Mouse (Mus musculus) liver, embryonic 12.5 days (tissue): ENCODE results near the gene Mpv17. TPM values are rescaled to one million over a fixed set of nuclear protein-coding genes. Genes with fewer than 3 reads are reported as not detected.
A peak's percentile ranks its signal among the peaks of the same experiment; 100 is the strongest.

Experiments
- ATAC-seq: fragments of 200-750 bp; cut with Nextera tagmentation; 2 replicates; pipeline ENCODE4 v1.8.0; 2017; ENCODE audit warnings: moderate number of reproducible peaks, mild to moderate bottlenecking, moderate library complexity
- H3K27ac ChIP-seq: fragments of 300-500 bp; sonication (generic); 2 replicates; pipeline ENCODE4 v1.5.1; 2016; ENCODE audit warnings: mild to moderate bottlenecking
- H3K27me3 ChIP-seq: fragments of 300-500 bp; sonication (generic); replicated peaks from 2 replicates; pipeline ENCODE4 v1.6.1; 2016; ENCODE audit warnings: mild to moderate bottlenecking, moderate library complexity
- H3K36me3 ChIP-seq: fragments of 300-500 bp; sonication (generic); 2 replicates; pipeline ENCODE4 v1.6.1; 2016; ENCODE audit warnings: mild to moderate bottlenecking, moderate library complexity
- H3K4me1 ChIP-seq: fragments of 300-500 bp; sonication (generic); 2 replicates; pipeline ENCODE4 v1.6.1; 2016
- H3K4me2 ChIP-seq: fragments of 300-500 bp; sonication (generic); 2 replicates; pipeline ENCODE4 v1.6.1; 2016; ENCODE audit warnings: mild to moderate bottlenecking, moderate library complexity
- H3K4me3 ChIP-seq: fragments of 300-500 bp; sonication (generic); 2 replicates; pipeline ENCODE4 v1.5.1; 2016; ENCODE audit warnings: mild to moderate bottlenecking, moderate library complexity
- H3K9ac ChIP-seq: fragments of 300-500 bp; sonication (generic); 2 replicates; pipeline ENCODE4 v1.6.1; 2016; ENCODE audit warnings: mild to moderate bottlenecking, moderate library complexity
- H3K9me3 ChIP-seq: fragments of 300-500 bp; sonication (generic); replicated peaks from 2 replicates; pipeline ENCODE4 v1.6.1; 2016; ENCODE audit warnings: mild to moderate bottlenecking, moderate library complexity
- WGBS: fragments of 180-500 bp; shearing (Covaris S2); methylation state at CpG from one replicate; pipeline ENCODE4 v1.1.7; 2016; ENCODE audit not compliant: insufficient replicate concordance; 5-methylcytosine and 5-hydroxymethylcytosine counted together
- polyA plus RNA-seq: library from polyadenylated mRNA; unstranded; fragments of >200 nt; fragmentation: Nextera tagmentation; extraction: Ambion mirVana; gene quantifications from 2 replicates; pipeline ENCODE4 v1.2.1, GENCODE M21; 2016

Mpv17 gene
- polyA plus RNA-seq, 1 experiment from 2014 or later: 27.0 TPM

- Histone ChIP-seq H3K4me3 (peak overlapping the region; percentile 40), H3K4me2 (peak overlapping the region; percentile 64), H3K9ac (no peak overlapping the region), H3K27ac (no peak overlapping the region), H3K9me3 (no peaks in the 10 kb centered on the region), H3K36me3 (no peaks in the 10 kb centered on the region), H3K4me1 (peaks cover 29% of the 10 kb centered on the region), H3K27me3 (peaks cover 100% of the 10 kb centered on the region)
- 3% methylated on average over 28 of the region's 29 CpGs for WGBS
- ATAC-seq: no peak
Observed at GRCm38 (mm10) chr5:31094100-31094798, 59.8 kb downstream of the Mpv17 start.

GRCm38 (mm10) chr5:31093151-31094041 lies 60.7 kb downstream of the Mpv17 start:
- ATAC-seq: peak; percentile 42; the same call in 1 of the 2 replicates

GRCm38 (mm10) chr5:31092231-31092975 lies 61.6 kb downstream of the Mpv17 start:
- H3K4me2 ChIP-seq: peak overlapping the region; percentile 64
- no peaks in the 10 kb centered on the region for H3K36me3 ChIP-seq
- peak overlapping the region; percentile 30; the same call in 1 of the 2 replicates for H3K9ac ChIP-seq
- peak overlapping the region; percentile 40 for H3K4me3 ChIP-seq
- peaks cover 29% of the 10 kb centered on the region for H3K4me1 ChIP-seq
- H3K9me3 ChIP-seq: no peaks in the 10 kb centered on the region
- 5% methylated on average over 36 of the region's 53 CpGs for WGBS
- H3K27me3 ChIP-seq: peaks cover 99% of the 10 kb centered on the region
- no peak overlapping the region for H3K27ac ChIP-seq
- no peak for ATAC-seq

More at GRCm38 (mm10) chr5:31093151-31094041, 60.7 kb downstream of the Mpv17 start:
- Histone ChIP-seq H3K27ac (no peak overlapping the region), H3K4me1 (peaks cover 29% of the 10 kb centered on the region), H3K4me3 (peak overlapping the region; percentile 40), H3K27me3 (peaks cover 100% of the 10 kb centered on the region), H3K9ac (no peak overlapping the region; the same call in 1 of the 2 replicates), H3K4me2 (peak overlapping the region; percentile 64), H3K9me3 (no peaks in the 10 kb centered on the region), H3K36me3 (no peaks in the 10 kb centered on the region)
- WGBS: 2% methylated on average over 53 of the region's 54 CpGs

Other genes starting within 250 kb of the Mpv17 start
- 374 and 383 TPM in 2 replicates for gene Ost4, start 246.5 kb downstream of the Mpv17 start, polyA plus RNA-seq
- 70.0 and 73.6 TPM in 2 replicates for gene Emilin1, start 240.8 kb downstream of the Mpv17 start, polyA plus RNA-seq
- 33.6 and 36.3 TPM in 2 replicates for gene Khk, start 232.8 kb downstream of the Mpv17 start, polyA plus RNA-seq
- gene Cgref1, start 208.7 kb downstream of the Mpv17 start, polyA plus RNA-seq: 4.2 and 5.1 TPM in 2 replicates
- gene Preb, start 193.9 kb downstream of the Mpv17 start, polyA plus RNA-seq: 110 and 111 TPM in 2 replicates
- 0.06 and 0.08 TPM in 2 replicates for gene Tcf23, start 185.6 kb downstream of the Mpv17 start, polyA plus RNA-seq
- gene Atraid, start 105.9 kb downstream of the Mpv17 start, polyA plus RNA-seq: 47.4 and 54.5 TPM in 2 replicates
- 6.9 and 7.0 TPM in 2 replicates for gene Slc5a6, start 105.3 kb downstream of the Mpv17 start, polyA plus RNA-seq
- 43.6 and 44.5 TPM in 2 replicates for gene Cad, start 99.5 kb downstream of the Mpv17 start, polyA plus RNA-seq
- gene Dnajc5g, start 48.0 kb downstream of the Mpv17 start, polyA plus RNA-seq: not detected in 2 replicates
- gene Slc30a3, start 46.0 kb downstream of the Mpv17 start, polyA plus RNA-seq: 0.26 and 0.48 TPM in 2 replicates
- 0.12 TPM in 1 of 2 replicates, not detected in the other for gene Trim54, start 37.5 kb downstream of the Mpv17 start, polyA plus RNA-seq
- gene Ucn, start 15.4 kb downstream of the Mpv17 start, polyA plus RNA-seq: not detected in 2 replicates
- 0.90 and 1.3 TPM in 2 replicates for gene Gm29609, start 25.7 kb upstream of the Mpv17 start, polyA plus RNA-seq
- gene Gtf3c2, start 25.9 kb upstream of the Mpv17 start, polyA plus RNA-seq: 51.5 and 53.1 TPM in 2 replicates
- 58.2 and 62.3 TPM in 2 replicates for gene Snx17, start 39.0 kb upstream of the Mpv17 start, polyA plus RNA-seq
- gene Eif2b4, start 39.2 kb upstream of the Mpv17 start, polyA plus RNA-seq: 67.2 and 73.1 TPM in 2 replicates
- 4.5 and 7.2 TPM in 2 replicates for gene Zfp513, start 48.1 kb upstream of the Mpv17 start, polyA plus RNA-seq
- 195 and 204 TPM in 2 replicates for gene Ppm1g, start 66.4 kb upstream of the Mpv17 start, polyA plus RNA-seq
- gene Nrbp1, start 86.6 kb upstream of the Mpv17 start, polyA plus RNA-seq: 60.1 and 64.8 TPM in 2 replicates
- not detected in 2 replicates for gene Gm9970, start 87.0 kb upstream of the Mpv17 start, polyA plus RNA-seq
- 4.6 and 6.1 TPM in 2 replicates for gene Krtcap3, start 97.4 kb upstream of the Mpv17 start, polyA plus RNA-seq
- 8.7 and 10.3 TPM in 2 replicates for gene Ift172, start 136.9 kb upstream of the Mpv17 start, polyA plus RNA-seq
- 13.9 and 15.7 TPM in 2 replicates for gene Fndc4, start 141.8 kb upstream of the Mpv17 start, polyA plus RNA-seq
- 10.3 and 11.2 TPM in 2 replicates for gene Gckr, start 143.2 kb upstream of the Mpv17 start, polyA plus RNA-seq